Mouse (Mus musculus) hindbrain, embryonic 12.5 days (tissue): ENCODE data around the gene Cables2. TPM values are rescaled to one million over a fixed set of nuclear protein-coding genes. Genes with fewer than 3 reads are reported as not detected.

ENCODE experiments used
- ATAC-seq: fragments of 200-750 bp; cut with Nextera tagmentation; 2 replicates; pipeline ENCODE4 v1.8.0; 2017; ENCODE audit warnings: moderate TSS enrichment; ENCODE audit not compliant: low FRiP score
- H3K27ac ChIP-seq: fragments of 300-500 bp; sonication (generic); 2 replicates; pipeline ENCODE4 v1.5.1; 2016; ENCODE audit warnings: mild to moderate bottlenecking
- H3K27me3 ChIP-seq: fragments of 300-500 bp; sonication (generic); 2 replicates; pipeline ENCODE4 v1.6.1; 2016; ENCODE audit warnings: mild to moderate bottlenecking
- H3K36me3 ChIP-seq: fragments of 300-500 bp; sonication (generic); 2 replicates; pipeline ENCODE4 v1.6.1; 2016; ENCODE audit warnings: mild to moderate bottlenecking
- H3K4me1 ChIP-seq: fragments of 300-500 bp; sonication (generic); 2 replicates; pipeline ENCODE4 v1.6.1; 2016
- H3K4me2 ChIP-seq: fragments of 300-500 bp; sonication (generic); replicated peaks from 2 replicates; pipeline ENCODE4 v1.6.1; 2016; ENCODE audit warnings: mild to moderate bottlenecking
- H3K4me3 ChIP-seq: fragments of 300-500 bp; sonication (generic); 2 replicates; pipeline ENCODE4 v1.5.1; 2016; ENCODE audit warnings: mild to moderate bottlenecking
- H3K9ac ChIP-seq: fragments of 300-500 bp; sonication (generic); 2 replicates; pipeline ENCODE4 v1.6.1; 2016; ENCODE audit warnings: mild to moderate bottlenecking, moderate library complexity
- H3K9me3 ChIP-seq: fragments of 300-500 bp; sonication (generic); replicated peaks from 2 replicates; pipeline ENCODE4 v1.6.1; 2016; ENCODE audit warnings: mild to moderate bottlenecking
- WGBS: fragments of 180-500 bp; shearing (Covaris S2); methylation state at CpG from one replicate; pipeline ENCODE4 v1.1.7; 2016; 5-methylcytosine and 5-hydroxymethylcytosine counted together
- polyA plus RNA-seq: library from polyadenylated mRNA; unstranded; fragments of >200 nt; fragmentation: Nextera tagmentation; extraction: Ambion mirVana; gene quantifications from 2 replicates; pipeline ENCODE4 v1.2.1, GENCODE M21; 2016

Cables2 gene
- polyA plus RNA-seq, 1 experiment from 2014 or later, result 29.5 TPM

- 51% methylated on average over 6 of the region's 6 CpGs for WGBS
- Histone ChIP-seq H3K9ac (no peak overlapping the region), H3K4me1 (peaks cover 42% of the 10 kb centered on the region), H3K27me3 (peaks cover 44% of the 10 kb centered on the region), H3K9me3 (no peaks in the 10 kb centered on the region), H3K27ac (no peak overlapping the region), H3K4me3 (no peak overlapping the region), H3K36me3 (no peaks in the 10 kb centered on the region), H3K4me2 (no peak overlapping the region; the same call in 1 of the 2 replicates)
- no peak; the same call in 1 of the 2 replicates for ATAC-seq
Measured at GRCm38 (mm10) chr2:180228060-180228458, 45.2 kb downstream of the Cables2 start.

GRCm38 (mm10) chr2:180227262-180228059 lies 45.8 kb downstream of the Cables2 start:
- WGBS, result 1% methylated on average over 21 of the region's 21 CpGs
- ATAC-seq, result peak; percentile 72
- peaks cover 47% of the 10 kb centered on the region for H3K4me1 ChIP-seq
- no peaks in the 10 kb centered on the region for H3K36me3 ChIP-seq
- H3K9ac ChIP-seq, result no peak overlapping the region; the same call in 1 of the 2 replicates
- no peak overlapping the region for H3K4me3 ChIP-seq
- no peak overlapping the region; the same call in 1 of the 2 replicates for H3K27ac ChIP-seq
- H3K27me3 ChIP-seq, result peaks cover 50% of the 10 kb centered on the region
- H3K9me3 ChIP-seq, result no peaks in the 10 kb centered on the region
- peak overlapping the region; percentile 35 for H3K4me2 ChIP-seq

- Histone ChIP-seq H3K4me1 (peaks cover 54% of the 10 kb centered on the region), H3K4me2 (peak within 1 kb of the TSS; percentile 98), H3K9ac (peak within 1 kb of the TSS; percentile 66), H3K9me3 (no peaks in the 10 kb centered on the region), H3K27me3 (peaks cover 54% of the 10 kb centered on the region), H3K4me3 (peak within 1 kb of the TSS; percentile 60), H3K36me3 (no peaks in the 10 kb centered on the region), H3K27ac (no peak within 1 kb of the TSS)
- WGBS, result under 1% methylated on average over 37 of the region's 37 CpGs
- peak; percentile 24; the same call in 1 of the 2 replicates for ATAC-seq
Measured at GRCm38 (mm10) chr2:180225762-180226378, 47.4 kb downstream of the Cables2 start, which contains the start of gene Lama5. Gene Lama5 (minus strand): TSS chr2:180225859.

DNA sequence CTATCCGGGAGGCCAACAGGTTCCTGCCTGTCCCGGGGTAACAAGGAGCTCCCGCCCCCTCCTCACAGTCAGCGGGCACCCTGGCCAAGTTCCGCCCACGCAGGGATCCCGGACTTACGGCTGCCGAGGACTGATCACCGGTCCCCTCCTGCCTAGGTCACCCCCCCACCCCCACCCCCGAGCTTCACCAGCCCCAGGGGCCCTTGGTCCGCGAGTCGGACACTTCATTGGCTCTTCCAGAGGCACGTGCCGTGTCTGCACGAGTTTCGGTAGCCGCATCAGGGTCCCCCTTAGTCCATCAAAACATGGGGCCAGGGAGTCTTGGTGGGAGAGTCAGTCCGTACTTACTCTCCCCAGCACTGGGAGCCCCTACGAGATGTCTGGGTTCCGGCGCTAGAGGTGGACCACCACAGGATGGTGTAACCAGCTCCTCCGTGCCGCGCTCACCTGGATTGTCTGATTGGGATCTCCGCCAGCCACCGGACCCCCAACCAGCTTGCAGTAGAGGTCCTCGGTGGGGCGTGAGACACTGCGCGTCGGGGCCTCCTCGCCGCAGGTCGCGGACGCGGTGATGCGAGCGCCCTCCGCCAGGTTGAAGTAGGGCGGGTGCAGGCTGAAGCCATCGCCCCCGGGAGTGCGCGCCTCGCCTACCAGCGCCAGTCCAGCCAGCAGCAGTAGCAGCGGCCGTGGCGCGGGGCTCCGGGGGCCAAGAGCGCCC lies 48.1 kb downstream of the Cables2 start:
- ATAC-seq, result peak; percentile 13; the same call in 1 of the 2 replicates
- Histone ChIP-seq H3K4me3 (peak overlapping the region; percentile 60), H3K4me2 (peak overlapping the region; percentile 98), H3K9me3 (no peaks in the 10 kb centered on the region), H3K27ac (no peak overlapping the region), H3K27me3 (peaks cover 54% of the 10 kb centered on the region), H3K9ac (peak overlapping the region; percentile 66), H3K36me3 (no peaks in the 10 kb centered on the region), H3K4me1 (peaks cover 54% of the 10 kb centered on the region)
- under 1% methylated on average over 55 of the region's 55 CpGs for WGBS

DNA sequence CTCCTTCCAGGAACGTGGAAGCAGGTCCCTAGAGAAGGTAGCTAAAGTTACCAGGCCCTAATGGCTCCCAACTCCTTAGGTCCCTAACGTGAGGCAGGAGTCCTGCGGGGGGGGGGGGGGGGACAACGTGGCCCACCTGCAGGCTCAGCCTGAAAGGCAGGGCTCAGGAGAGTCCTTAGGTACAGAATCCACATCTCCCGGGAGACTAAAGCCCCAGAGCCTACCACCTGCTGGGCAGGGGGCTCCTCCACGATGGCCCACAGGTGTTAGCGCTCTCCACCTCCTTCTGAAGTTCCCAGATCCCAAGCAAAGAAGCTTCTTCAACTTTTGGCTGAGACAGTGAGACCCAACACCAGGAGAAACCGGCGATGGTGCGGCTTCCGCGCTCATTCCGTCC lies 48.7 kb downstream of the Cables2 start:
- Histone ChIP-seq H3K36me3 (no peaks in the 10 kb centered on the region), H3K4me2 (peak overlapping the region; percentile 98), H3K9ac (no peak overlapping the region; the same call in 1 of the 2 replicates), H3K4me1 (peaks cover 54% of the 10 kb centered on the region), H3K27ac (no peak overlapping the region), H3K9me3 (no peaks in the 10 kb centered on the region), H3K27me3 (peaks cover 54% of the 10 kb centered on the region), H3K4me3 (peak overlapping the region; percentile 60)
- ATAC-seq, result no peak
- WGBS, result 3% methylated on average over 12 of the region's 13 CpGs

DNA sequence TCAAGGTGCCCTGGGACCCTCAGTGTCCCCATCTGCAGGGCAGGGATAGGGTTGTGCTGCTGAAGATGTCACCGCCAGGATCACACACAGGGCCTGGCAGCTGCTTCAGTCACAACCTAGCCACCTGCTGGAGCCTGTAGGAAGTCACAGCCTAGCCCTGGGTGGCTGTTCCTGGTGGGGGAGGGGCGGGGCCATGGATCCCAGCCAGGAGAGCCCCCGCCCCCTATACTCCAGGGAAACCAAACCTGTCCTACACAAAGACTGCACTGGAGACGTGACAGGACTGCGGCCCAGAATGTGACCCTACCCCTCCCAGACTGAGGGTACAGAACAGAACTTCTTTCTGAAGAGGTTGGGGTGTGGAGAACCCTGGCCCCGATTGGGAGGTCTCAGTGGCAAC lies 51.0 kb downstream of the Cables2 start:
- Histone ChIP-seq H3K4me3 (no peak overlapping the region), H3K4me1 (peaks cover 45% of the 10 kb centered on the region), H3K9me3 (no peaks in the 10 kb centered on the region), H3K4me2 (no peak overlapping the region), H3K36me3 (no peaks in the 10 kb centered on the region), H3K27me3 (peaks cover 51% of the 10 kb centered on the region), H3K9ac (no peak overlapping the region), H3K27ac (no peak overlapping the region)
- ATAC-seq, result peak; percentile 24
- WGBS, result 14% methylated on average over 6 of the region's 6 CpGs

GRCm38 (mm10) chr2:180221051-180221450 lies 52.2 kb downstream of the Cables2 start:
- ATAC-seq, result no peak
- Histone ChIP-seq H3K4me2 (no peak overlapping the region), H3K27ac (no peak overlapping the region), H3K4me3 (no peak overlapping the region), H3K9me3 (no peaks in the 10 kb centered on the region), H3K9ac (no peak overlapping the region), H3K4me1 (peaks cover 37% of the 10 kb centered on the region), H3K27me3 (peaks cover 40% of the 10 kb centered on the region), H3K36me3 (no peaks in the 10 kb centered on the region)
- WGBS, result 94% methylated on average over 9 of the region's 9 CpGs

- 77% methylated on average over 9 of the region's 9 CpGs for WGBS
- no peak for ATAC-seq
- Histone ChIP-seq H3K9me3 (no peaks in the 10 kb centered on the region), H3K27me3 (peaks cover 31% of the 10 kb centered on the region), H3K4me3 (no peak overlapping the region), H3K36me3 (no peaks in the 10 kb centered on the region), H3K27ac (no peak overlapping the region), H3K9ac (no peak overlapping the region), H3K4me1 (peaks cover 29% of the 10 kb centered on the region), H3K4me2 (no peak overlapping the region)
Measured at GRCm38 (mm10) chr2:180220165-180220564, 53.1 kb downstream of the Cables2 start.

DNA sequence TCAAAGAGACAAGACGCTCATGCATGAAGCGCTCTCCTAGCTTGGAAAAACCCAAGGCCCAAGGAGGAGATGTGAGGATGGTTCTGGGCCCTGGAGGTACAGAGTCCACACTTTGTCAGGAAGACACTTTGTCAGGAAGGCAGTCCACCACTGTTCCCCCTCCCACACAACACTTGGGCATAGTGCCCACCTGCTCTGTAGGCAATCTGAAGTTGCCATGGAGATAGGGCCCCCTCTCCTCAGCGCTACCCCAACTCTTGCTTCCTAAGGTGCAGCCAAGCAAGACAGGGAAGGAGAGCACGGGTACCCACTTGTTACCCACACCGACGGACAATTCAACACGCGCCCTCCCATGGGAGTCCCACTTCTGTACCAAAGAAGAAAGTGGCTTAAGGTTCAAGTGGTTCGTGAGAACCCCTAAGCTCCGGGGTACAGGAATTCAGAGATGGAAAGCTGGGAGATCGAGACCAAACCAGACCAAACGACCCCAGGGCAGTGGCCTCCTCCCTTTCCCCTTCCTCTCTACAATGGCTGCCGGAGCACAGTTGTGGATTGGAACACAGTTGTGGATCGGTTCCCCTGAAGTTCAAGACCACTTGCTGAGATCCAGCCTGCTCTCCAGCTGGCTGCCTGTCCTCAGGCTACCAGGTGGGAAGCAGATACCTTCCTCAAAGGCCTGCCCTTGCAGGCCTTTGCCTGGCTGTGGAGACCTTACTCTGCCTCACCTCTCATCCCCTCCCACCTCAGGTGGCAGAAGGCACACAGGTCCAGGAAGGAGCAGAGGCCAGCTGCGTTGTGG lies 54.0 kb downstream of the Cables2 start:
- Histone ChIP-seq H3K27me3 (peaks cover 23% of the 10 kb centered on the region), H3K4me1 (peaks cover 30% of the 10 kb centered on the region), H3K9ac (no peak overlapping the region), H3K4me2 (no peak overlapping the region), H3K36me3 (no peaks in the 10 kb centered on the region), H3K4me3 (no peak overlapping the region), H3K27ac (no peak overlapping the region), H3K9me3 (no peaks in the 10 kb centered on the region)
- WGBS, result 77% methylated on average over 15 of the region's 15 CpGs
- no peak for ATAC-seq

DNA sequence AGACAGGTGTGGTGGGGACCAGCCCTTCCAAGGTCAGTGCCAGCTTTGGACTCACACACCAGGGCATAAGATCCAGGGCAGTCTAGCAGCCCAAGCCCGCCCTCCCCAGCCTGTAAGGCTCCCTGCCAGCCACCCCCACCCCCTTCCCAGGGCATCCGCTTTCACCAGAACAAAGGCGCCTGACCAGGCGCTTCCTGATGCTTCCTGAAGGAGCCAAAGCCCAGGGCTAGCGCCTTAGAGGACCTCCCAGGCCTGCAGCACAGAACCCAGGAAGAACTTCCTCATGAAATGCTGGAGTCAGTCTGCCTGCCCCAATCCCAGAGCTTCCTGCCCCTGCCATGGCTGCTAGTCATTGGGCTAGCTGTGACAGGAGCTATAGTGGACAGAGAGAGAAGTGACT lies 54.6 kb downstream of the Cables2 start:
- Histone ChIP-seq H3K27ac (no peak overlapping the region), H3K9ac (peak overlapping the region; percentile 5; the same call in 1 of the 2 replicates), H3K27me3 (peaks cover 16% of the 10 kb centered on the region), H3K4me2 (no peak overlapping the region), H3K9me3 (no peaks in the 10 kb centered on the region), H3K4me1 (peaks cover 30% of the 10 kb centered on the region), H3K36me3 (no peaks in the 10 kb centered on the region), H3K4me3 (no peak overlapping the region)
- ATAC-seq, result no peak
- 26% methylated on average over 5 of the region's 5 CpGs for WGBS

DNA sequence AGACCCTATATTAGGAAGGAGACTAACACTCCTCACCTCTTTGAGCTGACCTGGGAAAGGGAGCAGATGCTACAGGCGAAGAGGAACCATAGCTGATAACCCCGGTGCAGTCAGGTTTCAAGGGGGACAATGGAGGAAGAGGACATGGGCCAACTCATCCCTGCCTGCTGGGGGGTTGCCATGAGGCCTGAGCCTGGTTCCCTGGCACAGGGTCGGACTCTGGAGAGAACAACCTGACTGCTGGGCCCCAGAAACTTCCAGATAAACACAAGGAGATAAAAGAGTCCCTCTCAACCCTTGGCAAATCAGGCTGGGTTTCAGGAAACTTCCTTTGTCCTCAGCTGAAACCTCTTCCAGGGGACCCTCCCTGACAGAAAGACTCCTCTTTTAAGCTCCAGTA lies 55.1 kb downstream of the Cables2 start:
- WGBS, result 78% methylated on average over 3 of the region's 3 CpGs
- Histone ChIP-seq H3K9me3 (no peaks in the 10 kb centered on the region), H3K4me3 (no peak overlapping the region), H3K4me2 (no peak overlapping the region), H3K27me3 (peaks cover 12% of the 10 kb centered on the region), H3K4me1 (peaks cover 30% of the 10 kb centered on the region), H3K27ac (no peak overlapping the region), H3K36me3 (no peaks in the 10 kb centered on the region), H3K9ac (peak overlapping the region; percentile 5; the same call in 1 of the 2 replicates)
- ATAC-seq, result no peak
